Mouse (Mus musculus) kidney, adult 2 months (tissue): ENCODE measurements around the gene Parp4.

Source experiments
- CTCF ChIP-seq: fragments of 200-500 bp; conservative IDR thresholded peaks from 2 replicates; pipeline ENCODE4 v1.5.1; 2011; ENCODE audit warnings: low read depth, mild to moderate bottlenecking, control low read depth, low read length, moderate library complexity, mixed read lengths; ENCODE audit not compliant: insufficient read depth, insufficient read length
- POLR2A ChIP-seq: fragments of 200-500 bp; IDR thresholded peaks from one replicate; pipeline ENCODE4 v1.6.1; 2011; ENCODE audit warnings: low read depth, low read length, control low read depth

DNA sequence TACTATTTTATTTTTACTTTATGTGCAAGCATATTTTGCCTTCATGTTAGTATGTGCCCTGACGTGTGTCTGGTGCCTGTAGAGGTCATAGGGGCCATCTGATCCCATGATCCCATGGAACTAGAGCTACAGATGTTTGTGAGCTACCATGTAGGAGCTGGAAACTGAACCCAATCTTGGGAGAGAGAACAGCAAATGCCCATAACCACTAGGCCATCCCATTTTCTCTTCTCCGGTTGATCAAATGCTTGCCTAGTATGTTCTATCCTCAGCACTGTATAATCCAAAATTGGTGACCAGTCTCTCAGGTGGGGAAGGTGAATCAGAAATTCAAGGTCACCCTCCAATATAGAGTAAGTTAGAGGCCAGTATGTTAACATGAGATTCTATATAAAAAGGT lies 2.9 kb upstream of the Parp4 start:
- TF ChIP-seq CTCF (no peak), POLR2A (no peak)
